In the genomic region with DNA sequence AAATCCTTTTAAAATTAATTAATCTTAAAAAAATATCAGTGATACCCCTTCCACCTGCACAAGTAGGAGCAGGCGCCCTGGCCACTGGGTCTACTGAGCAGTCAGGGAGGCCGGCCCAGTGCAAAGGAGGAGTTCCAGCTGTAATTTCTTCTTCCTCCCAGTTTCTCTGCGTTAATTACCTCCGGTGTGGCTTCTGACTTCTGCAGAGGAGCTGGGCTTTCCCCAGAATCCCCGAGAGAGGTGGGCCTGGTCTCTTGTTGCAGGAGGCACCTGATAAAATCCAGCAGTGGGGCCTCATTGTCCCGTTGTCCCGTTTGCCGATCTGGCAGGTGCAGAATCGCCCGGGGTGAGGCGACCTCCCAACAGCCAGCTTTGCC, we compare ENCODE assay signal across 9 mouse cellular contexts. TPM values are rescaled to one million over a fixed set of nuclear protein-coding genes. Genes with fewer than 3 reads are reported as not detected.
DNase-seq lines count a peak whose midpoint lies in the region; ATAC-seq and TF ChIP-seq lines count a peak whose summit lies in the region.
"Had no signal": no experiment of that assay in that cellular context is flagged by ENCODE, and none has a peak within 500 bp of the region (broad histone marks: within the 10 kb centered on the region; RNA-seq: fewer than 3 reads in every experiment).

No protein-coding gene starts in this region.

- H3K27me3 ChIP-seq in lung, embryonic 14.5 days (ENCODE audit: insufficient read depth, low read length): no peaks in the 10 kb centered on the region
- H3K27me3 ChIP-seq in embryonic facial prominence, embryonic 15.5 days: no peaks in the 10 kb centered on the region
- no peaks in the 10 kb centered on the region for H3K27me3 ChIP-seq in limb, embryonic 11.5 days (ENCODE audit: control insufficient read depth, insufficient read depth, low read length)
- no peaks in the 10 kb centered on the region for H3K27me3 ChIP-seq in splenic B cell, adult 2 months (ENCODE audit: control insufficient read depth, insufficient read depth, low read length, poor library complexity, severe bottlenecking)

- ATAC-seq in lung, embryonic 14.5 days (ENCODE audit: insufficient read depth): peak; percentile 23; the same call in 1 of the 2 replicates
- ATAC-seq in embryonic facial prominence, embryonic 15.5 days (ENCODE audit: insufficient number of reproducible peaks, low FRiP score, low TSS enrichment, low read depth): no peak
- ATAC-seq in limb, embryonic 11.5 days (ENCODE audit: insufficient number of reproducible peaks, low FRiP score, low TSS enrichment, low read depth): no peak

- no peak overlapping the region for H3K9ac ChIP-seq in lung, embryonic 14.5 days
- no peak overlapping the region for H3K9ac ChIP-seq in embryonic facial prominence, embryonic 15.5 days
- peak overlapping the region; percentile 50 for H3K9ac ChIP-seq in limb, embryonic 11.5 days (ENCODE audit: low read length)

- peaks cover 17% of the 10 kb centered on the region for H3K4me1 ChIP-seq in lung, embryonic 14.5 days (ENCODE audit: insufficient read depth)
- peaks cover 58% of the 10 kb centered on the region for H3K4me1 ChIP-seq in embryonic facial prominence, embryonic 15.5 days
- peaks cover 25% of the 10 kb centered on the region for H3K4me1 ChIP-seq in limb, embryonic 11.5 days (ENCODE audit: control insufficient read depth, insufficient read depth, low read length)

- DNase-seq in lung, embryonic 14.5 days: peak; percentile 46
- no peak for DNase-seq in lung, postnatal 10 days
- DNase-seq in limb, embryonic 11.5 days (ENCODE audit: low spot score): no peak
- DNase-seq in splenic B cell, adult 2 months (ENCODE audit: low read depth, low spot score): peak; percentile 28
- DNase-seq in cerebellum, postnatal 14 days: no peak
- no peak for DNase-seq in ovary, adult 18-20 months (ENCODE audit: low spot score)
- DNase-seq in adrenal gland, postnatal 36 days: no peak

- whole genome bisulfite sequencing in lung, embryonic 14.5 days: 6% methylated on average over 11 of the region's 11 CpGs
- WGBS in embryonic facial prominence, embryonic 15.5 days: 8% methylated on average over 11 of the region's 11 CpGs
- 9% methylated on average over 11 of the region's 11 CpGs for WGBS in limb, embryonic 11.5 days

- no peaks in the 10 kb centered on the region for H3K36me3 ChIP-seq in lung, embryonic 14.5 days (ENCODE audit: insufficient read depth)
- H3K36me3 ChIP-seq in embryonic facial prominence, embryonic 15.5 days: no peaks in the 10 kb centered on the region
- no peaks in the 10 kb centered on the region for H3K36me3 ChIP-seq in limb, embryonic 11.5 days (ENCODE audit: control insufficient read depth, insufficient read depth, low read length)
- H3K36me3 ChIP-seq in splenic B cell, adult 2 months (ENCODE audit: control insufficient read depth, insufficient read depth, low read length, poor library complexity, severe bottlenecking): no peaks in the 10 kb centered on the region

- peak overlapping the region; percentile 73 for H3K4me2 ChIP-seq in lung, embryonic 14.5 days
- peak overlapping the region; percentile 49 for H3K4me2 ChIP-seq in embryonic facial prominence, embryonic 15.5 days (replicated peaks)
- peak overlapping the region; percentile 49 for H3K4me2 ChIP-seq in limb, embryonic 11.5 days (ENCODE audit: low read depth, severe bottlenecking)

- TF ChIP-seq CTCF in lung, embryonic 14.5 days (IDR thresholded peaks at IDR 0.05; ENCODE audit: low read depth): no peak

- peak overlapping the region; percentile 75 for H3K27ac ChIP-seq in lung, embryonic 14.5 days (ENCODE audit: low read depth)
- H3K27ac ChIP-seq in embryonic facial prominence, embryonic 15.5 days (replicated peaks): peak overlapping the region; percentile 84
- H3K27ac ChIP-seq in limb, embryonic 11.5 days (replicated peaks; ENCODE audit: low read depth, low read length): no peak overlapping the region

- peak overlapping the region; percentile 27 for H3K4me3 ChIP-seq in lung, embryonic 14.5 days (ENCODE audit: low read depth, low read length)
- H3K4me3 ChIP-seq in embryonic facial prominence, embryonic 15.5 days (replicated peaks): peak overlapping the region; percentile 23
- H3K4me3 ChIP-seq in limb, embryonic 11.5 days (ENCODE audit: low read depth, low read length): peak overlapping the region; percentile 1; the same call in 1 of the 2 replicates

- peaks cover 3% of the 10 kb centered on the region; the same call in 1 of the 2 replicates for H3K9me3 ChIP-seq in lung, embryonic 14.5 days (ENCODE audit: low read depth, low read length)
- H3K9me3 ChIP-seq in embryonic facial prominence, embryonic 15.5 days (replicated peaks): no peaks in the 10 kb centered on the region
- no peaks in the 10 kb centered on the region for H3K9me3 ChIP-seq in limb, embryonic 11.5 days (ENCODE audit: control insufficient read depth, low read length)

RNA-seq across cellular contexts. Expression of a gene that starts 1.9 kb away (rescaled TPM):
- polyA plus RNA-seq in lung, embryonic 14.5 days (2014; fragmentation: Nextera tagmentation; extraction: Ambion mirVana): 0.08 TPM in 1 of 2 replicates, not detected in the other
- 0.12 TPM in 1 of 2 replicates, not detected in the other for polyA plus RNA-seq in embryonic facial prominence, embryonic 15.5 days (2015; fragmentation: Nextera tagmentation; extraction: Ambion mirVana)
- polyA plus RNA-seq in limb, embryonic 11.5 days (2014; fragmentation: Nextera tagmentation; extraction: Ambion mirVana): not detected in 2 replicates
- not detected for total RNA-seq in adrenal gland, postnatal 36 days (2021)
- total RNA-seq: adrenal gland, adult 18-20 months had no signal

Comparison
In these comparisons a context has a peak if more than half of its experiments do, and no peak if none do; other contexts are left out.
1. DNase-seq: peak in lung, embryonic 14.5 days (single experiment) and splenic B cell, adult 2 months (single experiment); none in lung, postnatal 10 days (single experiment), limb, embryonic 11.5 days (single experiment), cerebellum, postnatal 14 days (0 of 2), ovary, adult 18-20 months (single experiment) and adrenal gland, postnatal 36 days (0 of 2).
2. Peak in every context shown above with its lines, with median percentiles within 50 percentile points of each other: H3K4me2 ChIP-seq and H3K4me3 ChIP-seq.